Mouse (Mus musculus): ENCODE measurements around the gene Kif14. TPM values are rescaled to one million over a fixed set of nuclear protein-coding genes. Genes with fewer than 3 reads are reported as not detected.
"Not testable (repeated sequence)": the region's sequence is repeated elsewhere in the genome, so short reads cannot be mapped to it uniquely, and the experiment has no call there.

Kif14 gene
- polyA plus RNA-seq, 1 experiment, result 2.0 TPM

DNA sequence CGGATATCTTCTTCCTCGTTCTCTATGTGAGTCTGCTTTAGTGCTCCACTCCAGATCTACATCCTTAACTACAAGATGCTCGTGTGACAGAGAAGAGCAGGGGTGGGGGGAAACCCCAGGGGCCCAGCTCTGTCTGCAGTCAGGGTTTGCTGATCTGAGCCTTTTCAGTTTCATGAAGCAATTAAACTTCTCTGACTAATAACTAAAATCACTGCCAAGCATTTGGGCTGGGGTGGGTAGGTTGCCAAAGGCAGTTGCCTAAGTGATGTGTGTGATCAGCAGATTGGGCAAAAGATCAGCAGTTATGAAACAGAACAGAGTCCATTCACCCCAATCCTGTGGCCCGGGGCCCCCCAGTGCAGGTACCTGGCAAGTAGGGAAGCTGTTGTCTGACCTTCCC lies 72.1 kb downstream of the Kif14 start:
- TF ChIP-seq POLR2A (IDR thresholded peaks at IDR 0.05; ENCODE audit: borderline replicate concordance, extremely low read depth, insufficient read depth, insufficient read length, poor library complexity, severe bottlenecking), result no peak
- no peak for TF ChIP-seq CTCF (IDR thresholded peaks at IDR 0.05; ENCODE audit: borderline replicate concordance, extremely low read depth, insufficient read depth, insufficient read length)
- DNase-seq (ENCODE audit: low read depth), result peak; percentile 29

GRCm38 (mm10) chr1:136540407-136540895 lies 74.3 kb downstream of the Kif14 start:
- peak; percentile 35 for DNase-seq (ENCODE audit: low read depth)
- TF ChIP-seq CTCF (IDR thresholded peaks at IDR 0.05; ENCODE audit: borderline replicate concordance, extremely low read depth, insufficient read depth, insufficient read length), result no peak
- no peak for TF ChIP-seq POLR2A (IDR thresholded peaks at IDR 0.05; ENCODE audit: borderline replicate concordance, extremely low read depth, insufficient read depth, insufficient read length, poor library complexity, severe bottlenecking)

- TF ChIP-seq CTCF (IDR thresholded peaks at IDR 0.05; ENCODE audit: borderline replicate concordance, extremely low read depth, insufficient read depth, insufficient read length) (no peak), POLR2A (IDR thresholded peaks at IDR 0.05; ENCODE audit: borderline replicate concordance, extremely low read depth, insufficient read depth, insufficient read length, poor library complexity, severe bottlenecking) (no peak)
- DNase-seq (ENCODE audit: low read depth), result peak; percentile 27
Observed at GRCm38 (mm10) chr1:136541618-136542376, 75.7 kb downstream of the Kif14 start.

DNA sequence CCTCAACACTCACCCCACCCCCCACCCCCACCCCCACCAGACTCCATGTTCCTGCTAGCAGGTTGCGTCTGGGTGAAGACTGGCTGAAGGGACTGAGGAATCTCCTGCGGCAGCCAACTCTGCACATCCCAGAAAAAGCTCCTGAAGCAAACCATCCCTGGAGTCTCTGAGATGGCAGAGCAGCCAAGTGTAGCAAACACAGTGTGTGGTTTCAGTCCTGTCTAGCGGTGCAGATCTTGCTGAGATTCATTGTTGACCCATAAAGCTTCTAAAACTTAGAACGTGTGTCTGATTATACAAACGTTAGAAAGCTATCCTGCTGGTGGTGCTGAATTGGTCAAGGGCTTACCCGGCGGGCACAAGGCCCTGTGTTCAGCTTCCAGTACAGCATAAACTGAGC lies 77.8 kb downstream of the Kif14 start:
- no peak for DNase-seq (ENCODE audit: low read depth)
- TF ChIP-seq POLR2A (IDR thresholded peaks at IDR 0.05; ENCODE audit: borderline replicate concordance, extremely low read depth, insufficient read depth, insufficient read length, poor library complexity, severe bottlenecking) (no peak), CTCF (IDR thresholded peaks at IDR 0.05; ENCODE audit: borderline replicate concordance, extremely low read depth, insufficient read depth, insufficient read length) (no peak)

- TF ChIP-seq POLR2A (IDR thresholded peaks at IDR 0.05; ENCODE audit: borderline replicate concordance, extremely low read depth, insufficient read depth, insufficient read length, poor library complexity, severe bottlenecking) (no peak), CTCF (IDR thresholded peaks at IDR 0.05; ENCODE audit: borderline replicate concordance, extremely low read depth, insufficient read depth, insufficient read length) (no peak)
Observed at GRCm38 (mm10) chr1:136547068-136547467, 80.9 kb downstream of the Kif14 start.

DNA sequence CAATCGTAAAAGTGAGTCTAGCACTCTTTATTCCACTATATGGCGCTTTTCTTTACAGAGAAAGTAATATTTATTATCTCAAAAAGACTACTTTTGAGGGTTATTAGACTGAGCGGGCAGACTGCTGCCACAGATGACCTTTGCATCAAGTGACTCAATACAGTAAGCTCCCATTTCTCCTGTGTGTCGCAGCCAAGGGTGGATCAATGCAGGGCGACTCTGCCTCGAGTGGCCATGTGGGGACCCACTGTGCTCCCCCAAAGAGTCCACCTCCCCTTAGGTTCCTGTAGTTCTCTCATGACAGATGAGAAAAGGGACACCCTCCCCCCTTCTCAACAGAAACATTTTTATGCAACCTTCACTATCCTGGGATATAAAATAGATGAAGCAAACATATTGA lies 84.1 kb downstream of the Kif14 start:
- no peak for DNase-seq (ENCODE audit: low read depth)
- TF ChIP-seq POLR2A (IDR thresholded peaks at IDR 0.05; ENCODE audit: borderline replicate concordance, extremely low read depth, insufficient read depth, insufficient read length, poor library complexity, severe bottlenecking), result no peak
- no peak for TF ChIP-seq CTCF (IDR thresholded peaks at IDR 0.05; ENCODE audit: borderline replicate concordance, extremely low read depth, insufficient read depth, insufficient read length)

More at GRCm38 (mm10) chr1:136547068-136547467, 80.9 kb downstream of the Kif14 start:
- DNase-seq (ENCODE audit: low read depth), result no peak

GRCm38 (mm10) chr1:136550851-136551540 lies 84.9 kb downstream of the Kif14 start:
- DNase-seq (ENCODE audit: low read depth), result peak; percentile 93
- TF ChIP-seq POLR2A (IDR thresholded peaks at IDR 0.05; ENCODE audit: borderline replicate concordance, extremely low read depth, insufficient read depth, insufficient read length, poor library complexity, severe bottlenecking), result no peak
- TF ChIP-seq CTCF (IDR thresholded peaks at IDR 0.05; ENCODE audit: borderline replicate concordance, extremely low read depth, insufficient read depth, insufficient read length), result peak; percentile 97

DNA sequence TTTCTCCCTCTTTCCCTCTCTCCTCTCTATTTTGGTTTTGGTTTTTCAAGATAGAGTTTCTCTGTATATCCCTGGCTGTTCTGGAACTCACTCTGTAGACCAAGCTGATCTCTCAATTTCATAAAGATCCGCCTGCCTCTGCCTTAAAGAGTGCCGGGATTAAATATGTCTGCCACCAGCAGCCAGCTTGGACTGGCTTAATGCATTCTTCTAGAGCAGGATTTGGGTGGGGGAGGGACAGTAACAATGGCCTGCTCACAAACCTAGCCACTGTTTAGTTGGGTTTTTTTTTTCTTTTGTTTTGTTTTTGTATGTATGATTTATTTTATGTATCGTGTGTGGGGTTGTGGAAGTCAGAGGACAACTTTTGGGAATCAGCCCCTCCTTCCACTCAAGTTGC lies 88.5 kb downstream of the Kif14 start:
- DNase-seq (ENCODE audit: low read depth), result no peak
- TF ChIP-seq CTCF (IDR thresholded peaks at IDR 0.05; ENCODE audit: borderline replicate concordance, extremely low read depth, insufficient read depth, insufficient read length) (no peak), POLR2A (IDR thresholded peaks at IDR 0.05; ENCODE audit: borderline replicate concordance, extremely low read depth, insufficient read depth, insufficient read length, poor library complexity, severe bottlenecking) (no peak)

- DNase-seq (ENCODE audit: low read depth), result peak; percentile 54
- TF ChIP-seq POLR2A (IDR thresholded peaks at IDR 0.05; ENCODE audit: borderline replicate concordance, extremely low read depth, insufficient read depth, insufficient read length, poor library complexity, severe bottlenecking), result no peak
- TF ChIP-seq CTCF (IDR thresholded peaks at IDR 0.05; ENCODE audit: borderline replicate concordance, extremely low read depth, insufficient read depth, insufficient read length), result no peak
Observed at GRCm38 (mm10) chr1:136555892-136556291, 89.7 kb downstream of the Kif14 start.

DNA sequence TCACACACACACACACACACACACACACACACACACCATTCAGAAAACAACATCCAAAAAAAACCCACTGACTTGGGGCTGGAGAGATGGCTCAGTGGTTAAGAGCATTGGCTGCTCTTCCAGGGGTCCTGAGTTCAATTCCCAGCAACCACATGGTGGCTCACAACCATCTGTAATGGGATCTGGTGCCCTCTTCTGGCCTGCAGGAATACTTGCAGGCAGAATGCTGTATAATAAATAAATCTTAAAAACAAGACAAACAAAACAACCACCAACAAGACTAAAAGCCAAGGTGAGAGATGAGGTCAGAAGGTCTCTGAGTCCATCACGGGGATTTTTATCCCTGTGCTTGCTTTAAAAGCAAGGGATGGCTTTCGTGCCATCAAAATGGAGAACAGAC lies 90.5 kb downstream of the Kif14 start:
- not testable (repeated sequence) for DNase-seq (ENCODE audit: low read depth)

- DNase-seq (ENCODE audit: low read depth), result no peak
- TF ChIP-seq CTCF (IDR thresholded peaks at IDR 0.05; ENCODE audit: borderline replicate concordance, extremely low read depth, insufficient read depth, insufficient read length) (no peak), POLR2A (IDR thresholded peaks at IDR 0.05; ENCODE audit: borderline replicate concordance, extremely low read depth, insufficient read depth, insufficient read length, poor library complexity, severe bottlenecking) (no peak)
Observed at GRCm38 (mm10) chr1:136557436-136557835, 91.3 kb downstream of the Kif14 start.

DNA sequence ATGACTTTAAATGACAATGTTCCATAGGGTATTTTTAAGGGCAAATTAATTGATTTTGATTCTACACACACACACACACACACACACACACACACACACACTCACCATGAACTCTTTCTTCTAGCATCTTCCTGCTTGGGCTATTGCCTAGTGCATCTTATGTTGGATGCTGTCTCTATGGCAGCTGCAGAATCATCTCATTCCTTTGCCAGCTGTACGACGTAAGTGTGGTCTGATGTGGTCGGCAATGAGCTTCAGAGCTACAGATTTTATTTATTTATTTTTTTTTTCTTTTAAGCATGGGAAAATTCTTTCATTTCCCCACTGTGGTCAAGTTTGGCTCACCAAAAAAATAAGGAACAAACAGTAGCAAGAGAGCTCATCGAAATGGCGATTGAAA lies 92.6 kb downstream of the Kif14 start:
- TF ChIP-seq CTCF (IDR thresholded peaks at IDR 0.05; ENCODE audit: borderline replicate concordance, extremely low read depth, insufficient read depth, insufficient read length) (no peak), POLR2A (IDR thresholded peaks at IDR 0.05; ENCODE audit: borderline replicate concordance, extremely low read depth, insufficient read depth, insufficient read length, poor library complexity, severe bottlenecking) (no peak)
- peak; percentile 41 for DNase-seq (ENCODE audit: low read depth)
